Mouse (Mus musculus): ENCODE measurements around the gene 1810009J06Rik. TPM values are rescaled to one million over a fixed set of nuclear protein-coding genes. Genes with fewer than 3 reads are reported as not detected.

Gene 1810009J06Rik
- not detected for polyA plus RNA-seq (2014; fragmentation: Illumina TruSeq; extraction: RNeasy Lipid Tissue Mini Kit (QIAGEN cat#74804))

GRCm38 (mm10) chr6:40964454-40964853 is at the start of gene 1810009J06Rik:
Gene 1810009J06Rik, plus strand, starts transcription at chr6:40964754.

GRCm38 (mm10) chr6:40940457-40940856 is 24.1 kb upstream of the 1810009J06Rik start, which contains the start of gene 1700074P13Rik:
Gene 1700074P13Rik, minus strand, starts transcription at chr6:40940557.

GRCm38 (mm10) chr6:40951770-40952169 is 12.8 kb upstream of the 1810009J06Rik start, which contains the start of gene Gm4744:
Gene Gm4744, minus strand, starts transcription at chr6:40951870.

GRCm38 (mm10) chr6:40999379-40999778 is 34.8 kb downstream of the 1810009J06Rik start, which contains the start of gene Gm2663:
Gene Gm2663, minus strand, starts transcription at chr6:40999479.

Other genes with a start within 250 kb of the 1810009J06Rik start
- gene Moxd2, start 77.3 kb upstream of the 1810009J06Rik start, polyA plus RNA-seq (2014; fragmentation: Illumina TruSeq; extraction: RNeasy Lipid Tissue Mini Kit (QIAGEN cat#74804)): not detected
- gene Prss58, start 64.4 kb upstream of the 1810009J06Rik start, polyA plus RNA-seq (2014; fragmentation: Illumina TruSeq; extraction: RNeasy Lipid Tissue Mini Kit (QIAGEN cat#74804)): not detected
- gene 1700074P13Rik, start 24.2 kb upstream of the 1810009J06Rik start, polyA plus RNA-seq (2014; fragmentation: Illumina TruSeq; extraction: RNeasy Lipid Tissue Mini Kit (QIAGEN cat#74804)): not detected
- gene Gm4744, start 12.9 kb upstream of the 1810009J06Rik start, polyA plus RNA-seq (2014; fragmentation: Illumina TruSeq; extraction: RNeasy Lipid Tissue Mini Kit (QIAGEN cat#74804)): not detected
- not detected for gene Gm2663, start 34.7 kb downstream of the 1810009J06Rik start, polyA plus RNA-seq (2014; fragmentation: Illumina TruSeq; extraction: RNeasy Lipid Tissue Mini Kit (QIAGEN cat#74804))
- 0.63 TPM for gene 2210010C04Rik, start 70.8 kb downstream of the 1810009J06Rik start, polyA plus RNA-seq (2014; fragmentation: Illumina TruSeq; extraction: RNeasy Lipid Tissue Mini Kit (QIAGEN cat#74804))

All from ovary, adult 10 weeks (tissue).